ENCODE assay signal across 15 mouse cellular contexts in genomic region chr5:25031456-25031856, GRCm38 (mm10).
DNase-seq lines count a peak whose midpoint lies in the region; ATAC-seq and TF ChIP-seq lines count a peak whose summit lies in the region.
"Had no signal": no experiment of that assay in that cellular context is flagged by ENCODE, and none has a peak within 500 bp of the region (broad histone marks: within the 10 kb centered on the region; RNA-seq: fewer than 3 reads in every experiment).

No protein-coding gene starts in this region.

- 72% methylated on average over 4 of the region's 4 CpGs for WGBS in forebrain, embryonic 15.5 days
- 84% methylated on average over 4 of the region's 4 CpGs for WGBS in forebrain, embryonic 13.5 days
- 42% methylated on average over 4 of the region's 4 CpGs for WGBS in liver, postnatal 0 days (ENCODE audit: insufficient replicate concordance)

- H3K9me3 ChIP-seq in forebrain, embryonic 15.5 days = no peaks in the 10 kb centered on the region
- no peaks in the 10 kb centered on the region for H3K9me3 ChIP-seq in forebrain, embryonic 13.5 days (replicated peaks)
- H3K9me3 ChIP-seq in liver, postnatal 0 days (ENCODE audit: low read length) = no peaks in the 10 kb centered on the region
- H3K9me3 ChIP-seq: hindbrain, embryonic 15.5 days had no signal

- no peaks in the 10 kb centered on the region for H3K36me3 ChIP-seq in forebrain, embryonic 15.5 days
- no peaks in the 10 kb centered on the region for H3K36me3 ChIP-seq in forebrain, embryonic 13.5 days (ENCODE audit: poor library complexity, severe bottlenecking)
- H3K36me3 ChIP-seq in liver, postnatal 0 days (replicated peaks; ENCODE audit: insufficient read depth, low read length) = no peaks in the 10 kb centered on the region
- H3K36me3 ChIP-seq: hindbrain, embryonic 15.5 days had no signal

- TF ChIP-seq CTCF in left cerebral cortex, adult 2 months (IDR thresholded peaks at IDR 0.05) = no peak
- no peak for TF ChIP-seq CTCF in liver, postnatal 0 days (IDR thresholded peaks at IDR 0.05; ENCODE audit: low read depth)

- peak; percentile 55; the same call in 1 of the 2 replicates for ATAC-seq in forebrain, embryonic 15.5 days (replicated peaks)
- ATAC-seq in forebrain, embryonic 13.5 days = no peak
- peak; percentile 43 for ATAC-seq in liver, postnatal 0 days

- H3K4me3 ChIP-seq in forebrain, embryonic 15.5 days = no peak overlapping the region
- H3K4me3 ChIP-seq in forebrain, embryonic 13.5 days = no peak overlapping the region
- H3K4me3 ChIP-seq in left cerebral cortex, adult 2 months = no peak overlapping the region
- no peak overlapping the region for H3K4me3 ChIP-seq in liver, postnatal 0 days (ENCODE audit: low read depth, low read length)
- H3K4me3 ChIP-seq: hindbrain, embryonic 15.5 days had no signal

- H3K4me1 ChIP-seq in forebrain, embryonic 15.5 days = no peaks in the 10 kb centered on the region
- H3K4me1 ChIP-seq in forebrain, embryonic 13.5 days = no peaks in the 10 kb centered on the region
- H3K4me1 ChIP-seq in liver, postnatal 0 days (ENCODE audit: insufficient read depth) = peaks cover 15% of the 10 kb centered on the region
- H3K4me1 ChIP-seq: hindbrain, embryonic 15.5 days had no signal

- no peak for TF ChIP-seq EP300 in liver, postnatal 0 days (IDR thresholded peaks at IDR 0.05; ENCODE audit: low read depth)

- H3K4me2 ChIP-seq in forebrain, embryonic 15.5 days (replicated peaks) = no peak overlapping the region
- H3K4me2 ChIP-seq in forebrain, embryonic 13.5 days = no peak overlapping the region
- H3K4me2 ChIP-seq in liver, postnatal 0 days (ENCODE audit: low read depth, low read length) = no peak overlapping the region
- H3K4me2 ChIP-seq: hindbrain, embryonic 15.5 days; lung, embryonic 14.5 days had no signal

- DNase-seq in left cerebral cortex, adult 2 months (ENCODE audit: extremely low spot score in 1 of 2, low spot score in 2 of 2) = peak; percentile 42 to 57
- DNase-seq in left cerebral cortex, adult 11 months (ENCODE audit: low spot score) = no peak
- peak; percentile 58 to 87 for DNase-seq in layer of hippocampus, postnatal 14 days (ENCODE audit: low spot score in 2 of 2)
- no peak for DNase-seq in liver, postnatal 0 days
- no peak for DNase-seq in kidney, postnatal 14 days
- DNase-seq in thymus, postnatal 14 days = no peak
- DNase-seq: cerebellum, postnatal 36 days; kidney, postnatal 25 days; lung, embryonic 14.5 days; midbrain, embryonic 14.5 days; spleen, adult 18-20 months; thymus, adult 18-20 months had no signal

- no peak overlapping the region for H3K9ac ChIP-seq in forebrain, embryonic 15.5 days (replicated peaks)
- no peak overlapping the region for H3K9ac ChIP-seq in forebrain, embryonic 13.5 days
- no peak overlapping the region for H3K9ac ChIP-seq in liver, postnatal 0 days (replicated peaks)
- H3K9ac ChIP-seq: hindbrain, embryonic 15.5 days; lung, embryonic 14.5 days had no signal

- intact Hi-C loops in left cerebral cortex, adult 2 months (cut with DNase I) = no loop called here

- H3K27me3 ChIP-seq in forebrain, embryonic 15.5 days = no peaks in the 10 kb centered on the region
- no peaks in the 10 kb centered on the region for H3K27me3 ChIP-seq in forebrain, embryonic 13.5 days
- no peaks in the 10 kb centered on the region for H3K27me3 ChIP-seq in liver, postnatal 0 days (ENCODE audit: insufficient read depth, low read length)
- H3K27me3 ChIP-seq: hindbrain, embryonic 15.5 days had no signal

- H3K27ac ChIP-seq in forebrain, embryonic 15.5 days (replicated peaks) = no peak overlapping the region
- H3K27ac ChIP-seq in forebrain, embryonic 13.5 days = no peak overlapping the region
- no peak overlapping the region for H3K27ac ChIP-seq in left cerebral cortex, adult 2 months
- H3K27ac ChIP-seq in liver, postnatal 0 days (ENCODE audit: low read depth) = 0 out of 2 replicates have a peak overlapping the region, but pooled peaks have one; percentile 16
- H3K27ac ChIP-seq: hindbrain, embryonic 15.5 days had no signal

Comparison
In these comparisons a context has a peak if more than half of its experiments do, and no peak if none do; other contexts are left out.
1. DNase-seq: peak in left cerebral cortex, adult 2 months (2 of 2) and layer of hippocampus, postnatal 14 days (2 of 2); none in left cerebral cortex, adult 11 months (single experiment), liver, postnatal 0 days (single experiment), kidney, postnatal 14 days (single experiment) and thymus, postnatal 14 days (single experiment).